Mouse (Mus musculus): Measurements from ENCODE around the gene Mgat4d. TPM values are rescaled to one million over a fixed set of nuclear protein-coding genes. Genes with fewer than 3 reads are reported as not detected.
"Not testable (repeated sequence)": the region's sequence is repeated elsewhere in the genome, so short reads cannot be mapped to it uniquely, and the experiment has no call there.

Gene Mgat4d
- total RNA-seq (2014; rRNA removed), result not detected in 2 replicates
- polyA plus RNA-seq (2015; fragmentation: Nextera tagmentation; extraction: Ambion mirVana), result not detected in 2 replicates

DNA sequence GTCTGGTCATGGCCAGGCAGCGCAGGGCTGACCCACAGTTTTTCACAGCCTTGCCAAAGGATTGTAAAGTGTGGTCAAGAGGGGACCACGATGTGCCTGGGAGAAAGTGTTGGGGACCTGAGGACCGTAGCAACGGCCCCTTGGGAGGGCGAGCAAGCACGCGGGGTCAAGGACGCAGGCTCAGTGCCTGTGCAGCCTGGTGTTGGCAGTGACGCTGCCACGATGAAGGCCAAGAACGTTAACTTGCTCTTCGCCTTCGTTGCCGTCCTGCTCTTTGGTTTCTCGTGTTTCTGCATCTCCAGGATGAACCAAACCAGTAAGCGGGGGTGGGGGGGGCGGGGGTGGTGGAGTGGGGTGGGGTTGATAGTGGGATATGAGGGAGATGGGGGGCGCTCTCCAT, at the start of gene Mgat4d:
Gene Mgat4d, plus strand, starts transcription at position 209 of the 400 bp plus-strand sequence.
- H3K4me3 ChIP-seq (ENCODE audit: low read depth, low read length), result no peak within 1 kb of the TSS
- DNase-seq, result no peak

DNA sequence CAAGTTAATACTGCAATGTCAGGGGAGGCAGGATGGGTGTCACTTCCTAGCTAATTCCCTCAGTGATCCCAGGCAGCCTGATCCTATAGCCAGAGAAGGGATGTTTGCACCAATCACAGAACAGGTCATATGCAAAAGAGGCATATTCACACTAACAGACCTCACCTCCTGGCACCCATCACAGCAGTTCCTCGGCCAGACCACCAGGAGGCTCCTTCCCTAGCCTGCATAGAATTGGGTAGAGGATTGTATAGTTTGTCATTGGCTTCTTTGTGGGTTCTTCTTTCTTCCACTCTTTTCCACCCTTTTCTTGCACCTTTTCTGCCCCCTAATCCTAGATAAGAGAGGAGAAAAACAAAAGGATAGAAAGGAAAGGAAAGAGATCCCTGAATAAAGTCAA, 48.1 kb upstream of the Mgat4d start:
- Histone ChIP-seq H3K9ac (no peak overlapping the region), H3K9me3 (ENCODE audit: low read length) (no peaks in the 10 kb centered on the region), H3K4me2 (ENCODE audit: low read depth) (no peak overlapping the region), H3K27ac (ENCODE audit: low read depth, low read length) (no peak overlapping the region), H3K4me3 (ENCODE audit: low read depth, low read length) (no peak overlapping the region), H3K27me3 (ENCODE audit: insufficient read depth, low read length) (no peaks in the 10 kb centered on the region), H3K36me3 (ENCODE audit: insufficient read depth) (no peaks in the 10 kb centered on the region), H3K4me1 (ENCODE audit: insufficient read depth) (no peaks in the 10 kb centered on the region)
- ATAC-seq, result no peak
- DNase-seq, result no peak
- 78% methylated on average over 1 of the region's 1 CpGs for WGBS
- 0 out of 2 replicates have a peak, but pooled peaks have one; percentile 22 for TF ChIP-seq CTCF (IDR thresholded peaks at IDR 0.05; ENCODE audit: low read depth)

More for the DNA sequence above, at the start of gene Mgat4d:
- 88% methylated on average over 18 of the region's 18 CpGs for WGBS
- H3K4me2 ChIP-seq (ENCODE audit: low read depth), result no peak within 1 kb of the TSS
- no peak within 1 kb of the TSS for H3K9ac ChIP-seq
- no peak within 1 kb of the TSS for H3K27ac ChIP-seq (ENCODE audit: low read depth, low read length)
- H3K4me1 ChIP-seq (ENCODE audit: insufficient read depth), result no peaks in the 10 kb centered on the region
- no peaks in the 10 kb centered on the region for H3K36me3 ChIP-seq (ENCODE audit: insufficient read depth)
- H3K9me3 ChIP-seq (ENCODE audit: low read length), result no peaks in the 10 kb centered on the region
- no peaks in the 10 kb centered on the region for H3K27me3 ChIP-seq (ENCODE audit: insufficient read depth, low read length)
- no peak for TF ChIP-seq CTCF (IDR thresholded peaks at IDR 0.05; ENCODE audit: low read depth)
- ATAC-seq, result no peak

GRCm38 (mm10) chr8:83304946-83305345, 43.3 kb upstream of the Mgat4d start:
- no peak overlapping the region for H3K4me2 ChIP-seq (ENCODE audit: low read depth)
- TF ChIP-seq CTCF (IDR thresholded peaks at IDR 0.05; ENCODE audit: low read depth), result no peak
- no peak overlapping the region for H3K4me3 ChIP-seq (ENCODE audit: low read depth, low read length)
- no peaks in the 10 kb centered on the region for H3K27me3 ChIP-seq (ENCODE audit: insufficient read depth, low read length)
- H3K36me3 ChIP-seq (ENCODE audit: insufficient read depth), result no peaks in the 10 kb centered on the region
- H3K9ac ChIP-seq, result no peak overlapping the region
- H3K9me3 ChIP-seq (ENCODE audit: low read length), result no peaks in the 10 kb centered on the region
- H3K4me1 ChIP-seq (ENCODE audit: insufficient read depth), result no peaks in the 10 kb centered on the region
- no peak for ATAC-seq
- WGBS, result 79% methylated on average over 1 of the region's 1 CpGs
- H3K27ac ChIP-seq (ENCODE audit: low read depth, low read length), result no peak overlapping the region
- no peak for DNase-seq

GRCm38 (mm10) chr8:83309836-83310235, 38.4 kb upstream of the Mgat4d start:
- DNase-seq, result no peak
- WGBS, result 74% methylated on average over 6 of the region's 6 CpGs
- ATAC-seq, result no peak

GRCm38 (mm10) chr8:83315084-83315483, 33.2 kb upstream of the Mgat4d start:
- WGBS, result 88% methylated on average over 4 of the region's 4 CpGs
- H3K27ac ChIP-seq (ENCODE audit: low read depth, low read length), result not testable (repeated sequence)

More at GRCm38 (mm10) chr8:83309836-83310235, 38.4 kb upstream of the Mgat4d start:
- TF ChIP-seq CTCF (IDR thresholded peaks at IDR 0.05; ENCODE audit: low read depth), result no peak
- Histone ChIP-seq H3K4me2 (ENCODE audit: low read depth) (no peak overlapping the region), H3K27ac (ENCODE audit: low read depth, low read length) (no peak overlapping the region), H3K27me3 (ENCODE audit: insufficient read depth, low read length) (no peaks in the 10 kb centered on the region), H3K4me1 (ENCODE audit: insufficient read depth) (no peaks in the 10 kb centered on the region), H3K9me3 (ENCODE audit: low read length) (no peaks in the 10 kb centered on the region), H3K4me3 (ENCODE audit: low read depth, low read length) (no peak overlapping the region), H3K36me3 (ENCODE audit: insufficient read depth) (peaks cover 13% of the 10 kb centered on the region; the same call in 1 of the 2 replicates), H3K9ac (no peak overlapping the region)

DNA sequence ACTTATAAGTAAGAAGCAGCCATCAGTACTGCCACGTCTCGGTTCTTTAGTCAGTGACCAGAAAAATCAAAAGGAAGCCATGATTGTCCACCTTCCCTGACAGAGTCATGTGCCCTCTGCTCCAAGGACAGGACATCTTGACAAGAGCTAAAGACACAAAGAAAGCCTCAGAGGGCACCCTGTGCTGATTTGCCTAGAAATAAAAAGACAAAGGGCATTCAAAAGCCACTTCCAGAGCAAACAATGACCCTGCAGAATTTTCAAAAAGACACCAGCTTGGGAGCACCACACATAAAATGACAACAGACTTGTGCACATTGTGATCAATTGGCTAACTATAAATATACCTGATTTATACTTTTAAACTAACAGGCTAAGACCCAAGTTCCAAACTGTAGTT, 32.6 kb upstream of the Mgat4d start:
- no peak for TF ChIP-seq CTCF (IDR thresholded peaks at IDR 0.05; ENCODE audit: low read depth)
- H3K27ac ChIP-seq (ENCODE audit: low read depth, low read length), result no peak overlapping the region
- H3K9ac ChIP-seq, result no peak overlapping the region
- ATAC-seq, result no peak
- H3K4me3 ChIP-seq (ENCODE audit: low read depth, low read length), result no peak overlapping the region
- peaks cover 50% of the 10 kb centered on the region for H3K36me3 ChIP-seq (ENCODE audit: insufficient read depth)
- DNase-seq, result no peak
- no peak overlapping the region for H3K4me2 ChIP-seq (ENCODE audit: low read depth)
- WGBS, result 76% methylated on average over 2 of the region's 2 CpGs
- H3K27me3 ChIP-seq (ENCODE audit: insufficient read depth, low read length), result no peaks in the 10 kb centered on the region
- no peaks in the 10 kb centered on the region for H3K9me3 ChIP-seq (ENCODE audit: low read length)
- no peaks in the 10 kb centered on the region for H3K4me1 ChIP-seq (ENCODE audit: insufficient read depth)

More at GRCm38 (mm10) chr8:83315084-83315483, 33.2 kb upstream of the Mgat4d start:
- DNase-seq; H3K27me3 ChIP-seq (ENCODE audit: insufficient read depth, low read length); H3K4me2 ChIP-seq (ENCODE audit: low read depth); H3K4me3 ChIP-seq (ENCODE audit: low read depth, low read length); ATAC-seq; H3K4me1 ChIP-seq (ENCODE audit: insufficient read depth); H3K9me3 ChIP-seq (ENCODE audit: low read length); H3K9ac ChIP-seq: not testable (repeated sequence)
- H3K36me3 ChIP-seq (ENCODE audit: insufficient read depth), result peaks cover 46% of the 10 kb centered on the region

DNA sequence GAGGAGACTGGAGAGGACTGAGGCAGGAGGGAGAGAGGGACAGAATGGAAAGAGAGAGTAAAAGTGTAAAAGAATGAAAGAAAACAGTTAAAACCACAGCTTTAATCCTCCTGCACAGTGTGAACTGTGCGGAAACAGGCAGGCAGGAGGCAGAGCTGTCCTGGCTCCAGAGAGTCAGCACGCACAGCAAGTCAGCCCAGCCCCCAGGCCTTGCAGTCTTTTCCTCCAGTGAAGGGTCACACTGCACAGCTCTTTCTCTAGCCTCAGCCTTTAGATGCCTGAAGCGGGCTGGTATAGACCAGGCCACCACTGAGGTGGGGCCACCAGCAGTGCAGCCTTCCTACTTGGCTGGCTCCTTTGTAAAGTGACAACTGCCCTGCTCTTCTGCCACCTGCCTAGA, 27.7 kb upstream of the Mgat4d start:
- Histone ChIP-seq H3K4me2 (ENCODE audit: low read depth) (no peak overlapping the region), H3K4me3 (ENCODE audit: low read depth, low read length) (no peak overlapping the region), H3K4me1 (ENCODE audit: insufficient read depth) (no peaks in the 10 kb centered on the region), H3K27ac (ENCODE audit: low read depth, low read length) (no peak overlapping the region), H3K27me3 (ENCODE audit: insufficient read depth, low read length) (no peaks in the 10 kb centered on the region), H3K9ac (no peak overlapping the region), H3K9me3 (ENCODE audit: low read length) (no peaks in the 10 kb centered on the region), H3K36me3 (ENCODE audit: insufficient read depth) (peaks cover 65% of the 10 kb centered on the region)
- DNase-seq, result no peak
- TF ChIP-seq CTCF (IDR thresholded peaks at IDR 0.05; ENCODE audit: low read depth), result no peak
- no peak for ATAC-seq
- 41% methylated on average over 3 of the region's 3 CpGs for WGBS
